Mouse (Mus musculus): ENCODE data around the gene Gm10118. TPM values are rescaled to one million over a fixed set of nuclear protein-coding genes. Genes with fewer than 3 reads are reported as not detected.

Gm10118 gene
- not detected in 2 replicates for polyA plus RNA-seq (2011; ENCODE audit: insufficient read length, low read depth, missing spikeins)

GRCm38 (mm10) chr10:63927334-63927733 lies at the start of gene Gm10118:
Gene Gm10118 (minus strand): TSS chr10:63927434.
- Histone ChIP-seq H3K27ac (ENCODE audit: insufficient read depth, low read length) (no peak within 1 kb of the TSS), H3K4me3 (ENCODE audit: insufficient read depth, low read length) (no peak within 1 kb of the TSS), H3K4me1 (ENCODE audit: control insufficient read depth, insufficient read depth, low read length) (no peaks in the 10 kb centered on the region)
- no peak for TF ChIP-seq POLR2A (IDR thresholded peaks at IDR 0.05; ENCODE audit: low read depth, low read length)
- TF ChIP-seq CTCF (IDR thresholded peaks at IDR 0.05; ENCODE audit: borderline replicate concordance, insufficient read depth, low read length) = no peak

- TF ChIP-seq CTCF (IDR thresholded peaks at IDR 0.05; ENCODE audit: borderline replicate concordance, insufficient read depth, low read length) (no peak), POLR2A (IDR thresholded peaks at IDR 0.05; ENCODE audit: low read depth, low read length) (no peak)
- no peak overlapping the region for H3K27ac ChIP-seq (ENCODE audit: insufficient read depth, low read length)
- no peaks in the 10 kb centered on the region for H3K4me1 ChIP-seq (ENCODE audit: control insufficient read depth, insufficient read depth, low read length)
- H3K4me3 ChIP-seq (ENCODE audit: insufficient read depth, low read length) = no peak overlapping the region
These were observed 45.1 kb upstream of the Gm10118 start for GRCm38 (mm10) chr10:63972300-63972699.

- H3K27ac ChIP-seq (ENCODE audit: insufficient read depth, low read length) = peak overlapping the region; percentile 68
These were observed 27.2 kb upstream of the Gm10118 start for GRCm38 (mm10) chr10:63954308-63954930.

GRCm38 (mm10) chr10:63951481-63951880 lies 24.2 kb upstream of the Gm10118 start:
- Histone ChIP-seq H3K4me3 (ENCODE audit: insufficient read depth, low read length) (no peak overlapping the region), H3K27ac (ENCODE audit: insufficient read depth, low read length) (no peak overlapping the region), H3K4me1 (ENCODE audit: control insufficient read depth, insufficient read depth, low read length) (no peaks in the 10 kb centered on the region)
- TF ChIP-seq POLR2A (IDR thresholded peaks at IDR 0.05; ENCODE audit: low read depth, low read length) (no peak), CTCF (IDR thresholded peaks at IDR 0.05; ENCODE audit: borderline replicate concordance, insufficient read depth, low read length) (no peak)

More at GRCm38 (mm10) chr10:63954308-63954930, 27.2 kb upstream of the Gm10118 start:
- no peak overlapping the region for H3K4me3 ChIP-seq (ENCODE audit: insufficient read depth, low read length)
- no peaks in the 10 kb centered on the region for H3K4me1 ChIP-seq (ENCODE audit: control insufficient read depth, insufficient read depth, low read length)
- no peak for TF ChIP-seq POLR2A (IDR thresholded peaks at IDR 0.05; ENCODE audit: low read depth, low read length)
- no peak for TF ChIP-seq CTCF (IDR thresholded peaks at IDR 0.05; ENCODE audit: borderline replicate concordance, insufficient read depth, low read length)

GRCm38 (mm10) chr10:63950867-63951266 lies 23.6 kb upstream of the Gm10118 start:
- Histone ChIP-seq H3K4me1 (ENCODE audit: control insufficient read depth, insufficient read depth, low read length) (no peaks in the 10 kb centered on the region), H3K27ac (ENCODE audit: insufficient read depth, low read length) (no peak overlapping the region), H3K4me3 (ENCODE audit: insufficient read depth, low read length) (no peak overlapping the region)
- TF ChIP-seq POLR2A (IDR thresholded peaks at IDR 0.05; ENCODE audit: low read depth, low read length) (no peak), CTCF (IDR thresholded peaks at IDR 0.05; ENCODE audit: borderline replicate concordance, insufficient read depth, low read length) (no peak)

- no peak overlapping the region for H3K27ac ChIP-seq (ENCODE audit: insufficient read depth, low read length)
- TF ChIP-seq POLR2A (IDR thresholded peaks at IDR 0.05; ENCODE audit: low read depth, low read length) (no peak), CTCF (IDR thresholded peaks at IDR 0.05; ENCODE audit: borderline replicate concordance, insufficient read depth, low read length) (no peak)
- no peaks in the 10 kb centered on the region for H3K4me1 ChIP-seq (ENCODE audit: control insufficient read depth, insufficient read depth, low read length)
- H3K4me3 ChIP-seq (ENCODE audit: insufficient read depth, low read length) = no peak overlapping the region
These were observed 20.0 kb upstream of the Gm10118 start for GRCm38 (mm10) chr10:63947266-63947665.

GRCm38 (mm10) chr10:63945534-63945933 lies 18.3 kb upstream of the Gm10118 start:
- TF ChIP-seq CTCF (IDR thresholded peaks at IDR 0.05; ENCODE audit: borderline replicate concordance, insufficient read depth, low read length) (no peak), POLR2A (IDR thresholded peaks at IDR 0.05; ENCODE audit: low read depth, low read length) (no peak)
- H3K4me3 ChIP-seq (ENCODE audit: insufficient read depth, low read length) = no peak overlapping the region
- H3K27ac ChIP-seq (ENCODE audit: insufficient read depth, low read length) = no peak overlapping the region
- H3K4me1 ChIP-seq (ENCODE audit: control insufficient read depth, insufficient read depth, low read length) = no peaks in the 10 kb centered on the region

- TF ChIP-seq CTCF (IDR thresholded peaks at IDR 0.05; ENCODE audit: borderline replicate concordance, insufficient read depth, low read length) (no peak), POLR2A (IDR thresholded peaks at IDR 0.05; ENCODE audit: low read depth, low read length) (no peak)
- Histone ChIP-seq H3K27ac (ENCODE audit: insufficient read depth, low read length) (no peak overlapping the region), H3K4me1 (ENCODE audit: control insufficient read depth, insufficient read depth, low read length) (no peaks in the 10 kb centered on the region), H3K4me3 (ENCODE audit: insufficient read depth, low read length) (no peak overlapping the region)
These were observed 6.7 kb upstream of the Gm10118 start for GRCm38 (mm10) chr10:63933946-63934345.

- Histone ChIP-seq H3K27ac (ENCODE audit: insufficient read depth, low read length) (peak overlapping the region; percentile 85), H3K4me1 (ENCODE audit: control insufficient read depth, insufficient read depth, low read length) (peaks cover 5% of the 10 kb centered on the region), H3K4me3 (ENCODE audit: insufficient read depth, low read length) (no peak overlapping the region)
- no peak for TF ChIP-seq POLR2A (IDR thresholded peaks at IDR 0.05; ENCODE audit: low read depth, low read length)
- no peak for TF ChIP-seq CTCF (IDR thresholded peaks at IDR 0.05; ENCODE audit: borderline replicate concordance, insufficient read depth, low read length)
These were observed 18.4 kb downstream of the Gm10118 start for GRCm38 (mm10) chr10:63908878-63909277.

- no peaks in the 10 kb centered on the region; the same call in 1 of the 2 replicates for H3K4me1 ChIP-seq (ENCODE audit: control insufficient read depth, insufficient read depth, low read length)
- no peak overlapping the region for H3K4me3 ChIP-seq (ENCODE audit: insufficient read depth, low read length)
- H3K27ac ChIP-seq (ENCODE audit: insufficient read depth, low read length) = no peak overlapping the region
- no peak for TF ChIP-seq CTCF (IDR thresholded peaks at IDR 0.05; ENCODE audit: borderline replicate concordance, insufficient read depth, low read length)
- TF ChIP-seq POLR2A (IDR thresholded peaks at IDR 0.05; ENCODE audit: low read depth, low read length) = no peak
These were observed 27.3 kb downstream of the Gm10118 start for GRCm38 (mm10) chr10:63899891-63900290.
